Mouse (Mus musculus): ENCODE data around the gene Morf4l1. TPM values are rescaled to one million over a fixed set of nuclear protein-coding genes. Genes with fewer than 3 reads are reported as not detected.
"Not testable (repeated sequence)": the region's sequence is repeated elsewhere in the genome, so short reads cannot be mapped to it uniquely, and the experiment has no call there.

Morf4l1 gene
- polyA plus RNA-seq, 1 experiment from 2014 or later, result 179 TPM

GRCm38 (mm10) chr9:90108272-90108671, 6.3 kb downstream of the Morf4l1 start:
- Histone ChIP-seq H3K9ac (no peak overlapping the region), H3K36me3 (peaks cover 60% of the 10 kb centered on the region), H3K27ac (no peak overlapping the region)

DNA sequence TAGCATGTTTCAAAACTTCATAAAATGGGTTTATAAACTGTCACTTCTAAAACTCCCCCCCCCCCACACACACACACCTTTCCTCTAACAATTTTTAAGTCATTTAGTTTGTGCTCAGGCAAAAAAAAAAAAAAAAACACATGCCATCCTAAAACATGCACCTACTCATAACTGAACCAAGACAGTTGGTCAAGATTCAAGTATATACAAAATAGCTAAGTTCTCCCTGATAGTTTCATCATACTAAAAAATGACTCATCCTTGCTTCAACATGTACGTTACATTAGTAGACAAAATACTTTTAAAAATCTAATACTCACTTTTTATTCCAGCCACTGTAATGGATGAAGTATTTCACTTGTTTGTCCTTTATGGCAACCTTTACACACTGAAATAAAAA, 7.7 kb downstream of the Morf4l1 start:
- Histone ChIP-seq H3K27me3 (replicated peaks) (no peaks in the 10 kb centered on the region), H3K9ac (no peak overlapping the region), H3K4me1 (peaks cover 29% of the 10 kb centered on the region), H3K4me2 (no peak overlapping the region), H3K36me3 (peaks cover 73% of the 10 kb centered on the region), H3K27ac (no peak overlapping the region), H3K4me3 (no peak overlapping the region), H3K9me3 (replicated peaks) (no peaks in the 10 kb centered on the region)
- 87% methylated on average over 1 of the region's 1 CpGs for WGBS (ENCODE audit: insufficient replicate concordance)
- no peak for ATAC-seq

More at GRCm38 (mm10) chr9:90108272-90108671, 6.3 kb downstream of the Morf4l1 start:
- Histone ChIP-seq H3K4me1 (peaks cover 40% of the 10 kb centered on the region), H3K27me3 (replicated peaks) (no peaks in the 10 kb centered on the region), H3K4me2 (no peak overlapping the region), H3K4me3 (no peak overlapping the region), H3K9me3 (replicated peaks) (no peaks in the 10 kb centered on the region)
- ATAC-seq, result no peak

GRCm38 (mm10) chr9:90105462-90105861, 9.1 kb downstream of the Morf4l1 start:
- no peak for ATAC-seq
- no peak overlapping the region for H3K9ac ChIP-seq
- H3K4me3 ChIP-seq, result no peak overlapping the region
- 93% methylated on average over 1 of the region's 1 CpGs for WGBS (ENCODE audit: insufficient replicate concordance)
- H3K27me3 ChIP-seq (replicated peaks), result no peaks in the 10 kb centered on the region
- H3K27ac ChIP-seq, result no peak overlapping the region
- peaks cover 15% of the 10 kb centered on the region; the same call in 1 of the 2 replicates for H3K4me1 ChIP-seq
- no peak overlapping the region for H3K4me2 ChIP-seq
- peaks cover 88% of the 10 kb centered on the region for H3K36me3 ChIP-seq
- H3K9me3 ChIP-seq (replicated peaks), result no peaks in the 10 kb centered on the region

DNA sequence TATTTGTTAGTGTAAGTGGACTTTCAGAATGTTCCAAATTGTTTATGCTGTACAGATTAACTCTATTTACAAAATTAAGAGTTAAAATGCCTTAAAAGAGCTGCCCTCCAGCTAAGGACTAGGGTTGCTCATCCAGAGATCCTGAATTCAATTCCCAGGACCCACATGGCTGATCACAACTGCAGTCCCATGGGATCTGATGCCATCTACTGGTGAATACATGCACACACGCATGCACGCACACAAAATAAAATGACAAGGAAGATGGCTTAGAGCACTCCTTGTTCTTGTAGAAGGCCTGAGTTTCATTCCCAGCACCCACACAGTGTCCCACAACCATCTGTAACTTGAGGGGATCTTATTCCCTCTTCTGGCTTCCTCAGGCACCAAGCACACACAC, 13.8 kb downstream of the Morf4l1 start:
- no peaks in the 10 kb centered on the region for H3K9me3 ChIP-seq (replicated peaks)
- no peaks in the 10 kb centered on the region for H3K4me1 ChIP-seq
- no peak overlapping the region for H3K4me2 ChIP-seq
- H3K27ac ChIP-seq, result no peak overlapping the region
- H3K36me3 ChIP-seq, result peaks cover 97% of the 10 kb centered on the region
- H3K4me3 ChIP-seq, result no peak overlapping the region
- 58% methylated on average over 2 of the region's 2 CpGs for WGBS (ENCODE audit: insufficient replicate concordance)
- ATAC-seq, result 0 out of 2 replicates have a peak, but pooled peaks have one; percentile 42
- no peak overlapping the region for H3K9ac ChIP-seq
- no peaks in the 10 kb centered on the region for H3K27me3 ChIP-seq (replicated peaks)

DNA sequence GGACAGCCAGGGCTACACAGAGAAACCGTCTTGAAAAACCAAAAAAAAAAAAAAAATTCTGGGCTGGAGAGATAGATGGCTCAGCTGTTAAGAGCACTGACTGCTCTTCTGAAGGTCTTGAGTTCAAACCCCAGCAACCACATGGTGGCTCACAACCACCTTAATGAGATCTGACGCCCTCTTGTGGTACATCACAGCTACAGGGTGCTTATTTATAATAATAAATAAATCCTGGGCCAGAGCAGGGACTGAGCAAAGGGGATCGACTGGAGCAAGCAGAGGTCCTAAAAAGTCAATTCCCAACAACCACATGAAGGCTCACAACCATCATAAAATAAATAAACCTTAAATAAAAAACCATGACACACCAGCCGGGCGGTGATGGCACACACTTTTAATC, 15.6 kb downstream of the Morf4l1 start:
- no peak for ATAC-seq
- Histone ChIP-seq H3K4me3 (no peak overlapping the region), H3K4me2 (no peak overlapping the region), H3K27ac (no peak overlapping the region), H3K36me3 (peaks cover 97% of the 10 kb centered on the region), H3K9me3 (replicated peaks) (no peaks in the 10 kb centered on the region), H3K27me3 (replicated peaks) (no peaks in the 10 kb centered on the region), H3K9ac (no peak overlapping the region), H3K4me1 (no peaks in the 10 kb centered on the region)
- WGBS (ENCODE audit: insufficient replicate concordance), result 76% methylated on average over 5 of the region's 5 CpGs

- H3K27ac ChIP-seq, result no peak overlapping the region
- no peaks in the 10 kb centered on the region for H3K27me3 ChIP-seq (replicated peaks)
- ATAC-seq, result peak; percentile 47; the same call in 1 of the 2 replicates
- WGBS (ENCODE audit: insufficient replicate concordance), result 90% methylated on average over 6 of the region's 6 CpGs
- H3K36me3 ChIP-seq, result peaks cover 72% of the 10 kb centered on the region
- H3K9me3 ChIP-seq (replicated peaks), result no peaks in the 10 kb centered on the region
- no peak overlapping the region for H3K9ac ChIP-seq
- no peak overlapping the region for H3K4me3 ChIP-seq
- no peaks in the 10 kb centered on the region for H3K4me1 ChIP-seq
- H3K4me2 ChIP-seq, result no peak overlapping the region
Measured at GRCm38 (mm10) chr9:90089339-90090104, 25.1 kb downstream of the Morf4l1 start.

GRCm38 (mm10) chr9:90087906-90088485, 26.6 kb downstream of the Morf4l1 start:
- no peaks in the 10 kb centered on the region for H3K4me1 ChIP-seq
- H3K36me3 ChIP-seq, result peaks cover 60% of the 10 kb centered on the region
- H3K4me3 ChIP-seq, result no peak overlapping the region
- peak; percentile 28; the same call in 1 of the 2 replicates for ATAC-seq
- no peaks in the 10 kb centered on the region for H3K9me3 ChIP-seq (replicated peaks)
- H3K27me3 ChIP-seq (replicated peaks), result no peaks in the 10 kb centered on the region
- H3K27ac ChIP-seq, result no peak overlapping the region
- H3K9ac ChIP-seq, result no peak overlapping the region
- 68% methylated on average over 2 of the region's 2 CpGs for WGBS (ENCODE audit: insufficient replicate concordance)
- H3K4me2 ChIP-seq, result no peak overlapping the region

DNA sequence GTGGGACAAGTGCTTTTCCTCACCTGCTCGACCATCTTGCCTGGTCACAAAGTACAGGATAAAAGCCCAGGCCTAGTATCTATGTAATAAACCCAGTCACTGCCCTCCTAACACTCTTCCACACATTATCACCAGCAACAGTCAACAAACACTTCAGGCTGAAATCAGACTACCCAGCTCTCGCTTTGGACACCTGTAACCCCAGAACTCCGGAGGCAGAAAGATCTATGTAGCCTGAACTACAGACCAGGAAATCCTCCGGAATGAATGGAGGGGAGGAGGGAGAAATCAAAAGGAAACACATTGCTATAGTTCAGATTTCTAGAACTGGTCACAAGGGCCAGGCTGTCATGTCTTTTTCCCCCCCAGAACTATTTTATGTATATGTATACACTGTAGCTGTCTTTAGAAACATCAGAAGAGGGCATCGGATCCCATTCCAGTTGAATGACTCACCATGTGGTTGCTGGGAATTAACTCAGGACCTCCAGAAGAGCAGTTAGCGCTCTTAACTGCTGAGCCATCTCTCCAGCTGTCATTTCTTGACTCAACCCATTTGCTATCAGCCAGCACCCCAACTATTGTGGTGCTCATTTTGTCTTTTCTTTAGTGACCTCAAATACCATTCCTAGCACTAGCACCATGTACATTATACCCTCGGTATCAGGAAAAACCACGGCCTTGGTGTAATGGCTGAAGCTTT, 29.7 kb downstream of the Morf4l1 start:
- no peaks in the 10 kb centered on the region for H3K9me3 ChIP-seq (replicated peaks)
- 69% methylated on average over 8 of the region's 8 CpGs for WGBS (ENCODE audit: insufficient replicate concordance)
- no peak overlapping the region for H3K9ac ChIP-seq
- H3K27ac ChIP-seq, result no peak overlapping the region
- no peaks in the 10 kb centered on the region for H3K27me3 ChIP-seq (replicated peaks)
- H3K4me2 ChIP-seq, result no peak overlapping the region
- no peaks in the 10 kb centered on the region for H3K4me1 ChIP-seq
- ATAC-seq, result no peak
- peaks cover 34% of the 10 kb centered on the region for H3K36me3 ChIP-seq
- no peak overlapping the region for H3K4me3 ChIP-seq

DNA sequence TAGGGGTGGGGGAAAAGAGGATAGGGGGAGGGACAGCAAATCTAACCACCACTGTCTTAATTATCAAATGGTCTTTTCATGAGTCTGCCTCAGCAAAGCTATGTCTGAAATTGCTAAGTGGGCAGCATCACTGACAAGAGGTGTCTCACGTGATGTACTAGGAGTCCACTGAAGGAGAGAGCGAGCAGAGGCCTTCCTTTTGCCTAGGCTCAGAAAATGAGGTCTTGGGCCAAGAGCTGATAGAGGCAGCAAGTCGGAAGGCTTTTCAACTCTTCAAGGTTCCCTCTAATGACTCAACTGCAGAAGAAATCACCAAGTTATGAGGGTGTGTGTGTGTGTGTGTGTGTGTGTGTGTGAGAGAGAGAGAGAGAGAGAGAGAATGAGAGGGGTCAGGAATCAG, 30.4 kb downstream of the Morf4l1 start:
- no peak for ATAC-seq
- no peak overlapping the region for H3K27ac ChIP-seq
- no peaks in the 10 kb centered on the region for H3K9me3 ChIP-seq (replicated peaks)
- H3K4me3 ChIP-seq, result no peak overlapping the region
- WGBS (ENCODE audit: insufficient replicate concordance), result 77% methylated on average over 3 of the region's 3 CpGs
- H3K36me3 ChIP-seq, result peaks cover 27% of the 10 kb centered on the region
- no peak overlapping the region for H3K9ac ChIP-seq
- no peaks in the 10 kb centered on the region for H3K4me1 ChIP-seq
- H3K4me2 ChIP-seq, result no peak overlapping the region
- no peaks in the 10 kb centered on the region for H3K27me3 ChIP-seq (replicated peaks)

DNA sequence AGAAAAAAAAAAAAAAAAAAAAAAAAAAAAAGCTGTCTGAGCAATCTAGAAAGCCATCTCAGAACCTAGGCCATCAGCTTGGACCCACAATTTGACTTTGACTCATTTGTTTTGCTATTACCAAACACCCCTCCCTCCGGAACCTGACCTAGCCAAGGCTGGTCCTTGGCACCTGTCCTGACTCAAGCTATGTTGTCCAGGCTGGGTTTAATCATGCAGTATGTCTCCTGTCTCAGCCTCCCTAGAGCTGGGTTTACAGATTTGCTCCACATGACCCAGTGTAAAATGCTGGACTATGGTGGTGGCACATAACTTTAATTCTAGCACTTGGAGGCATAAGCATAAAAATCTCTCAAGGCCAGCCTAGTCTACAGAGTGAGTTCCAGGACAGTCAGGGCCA, 31.6 kb downstream of the Morf4l1 start:
- H3K9ac ChIP-seq, result no peak overlapping the region
- H3K27me3 ChIP-seq (replicated peaks), result no peaks in the 10 kb centered on the region
- H3K27ac ChIP-seq, result no peak overlapping the region
- ATAC-seq, result no peak
- H3K4me3 ChIP-seq, result no peak overlapping the region
- no peak overlapping the region for H3K4me2 ChIP-seq
- WGBS (ENCODE audit: insufficient replicate concordance), result 92% methylated on average over 1 of the region's 1 CpGs
- no peaks in the 10 kb centered on the region for H3K9me3 ChIP-seq (replicated peaks)
- H3K36me3 ChIP-seq, result peaks cover 15% of the 10 kb centered on the region
- H3K4me1 ChIP-seq, result no peaks in the 10 kb centered on the region

GRCm38 (mm10) chr9:90081961-90082360, 32.6 kb downstream of the Morf4l1 start:
- not testable (repeated sequence) for H3K27me3 ChIP-seq (replicated peaks); ATAC-seq; H3K4me3 ChIP-seq; H3K27ac ChIP-seq; H3K4me1 ChIP-seq; H3K9me3 ChIP-seq (replicated peaks); H3K4me2 ChIP-seq; H3K9ac ChIP-seq
- WGBS (ENCODE audit: insufficient replicate concordance), result 76% methylated on average over 6 of the region's 6 CpGs
- H3K36me3 ChIP-seq, result peaks cover 11% of the 10 kb centered on the region

GRCm38 (mm10) chr9:90076849-90077461, 37.6 kb downstream of the Morf4l1 start:
- H3K4me1 ChIP-seq, result no peaks in the 10 kb centered on the region
- no peak overlapping the region for H3K9ac ChIP-seq
- H3K9me3 ChIP-seq (replicated peaks), result no peaks in the 10 kb centered on the region
- no peaks in the 10 kb centered on the region for H3K27me3 ChIP-seq (replicated peaks)
- no peaks in the 10 kb centered on the region for H3K36me3 ChIP-seq
- H3K4me2 ChIP-seq, result no peak overlapping the region
- no peak overlapping the region for H3K27ac ChIP-seq
- ATAC-seq, result peak; percentile 30; the same call in 1 of the 2 replicates
- WGBS (ENCODE audit: insufficient replicate concordance), result 54% methylated on average over 8 of the region's 8 CpGs
- no peak overlapping the region for H3K4me3 ChIP-seq
